Mouse (Mus musculus): ENCODE measurements around the gene Noxa1. TPM values are rescaled to one million over a fixed set of nuclear protein-coding genes. Genes with fewer than 3 reads are reported as not detected.

Gene Noxa1
- polyA plus RNA-seq, 1 experiment from 2014 or later, result 0.43 TPM

- H3K27ac ChIP-seq, result no peak overlapping the region
- no peaks in the 10 kb centered on the region for H3K36me3 ChIP-seq (ENCODE audit: insufficient read depth, low read length)
- TF ChIP-seq CTCF (IDR thresholded peaks at IDR 0.05; ENCODE audit: low read depth), result no peak
- H3K9me3 ChIP-seq (replicated peaks; ENCODE audit: low read length), result no peaks in the 10 kb centered on the region
- DNase-seq (ENCODE audit: low spot score) (no peak), ATAC-seq (replicated peaks; ENCODE audit: low FRiP score, low read depth) (no peak)
- H3K4me1 ChIP-seq (replicated peaks; ENCODE audit: insufficient read depth, low read length), result no peaks in the 10 kb centered on the region
- no peak overlapping the region for H3K4me2 ChIP-seq (ENCODE audit: low read length)
- H3K9ac ChIP-seq (ENCODE audit: low read depth, low read length), result no peak overlapping the region
- no peaks in the 10 kb centered on the region for H3K27me3 ChIP-seq (ENCODE audit: insufficient read depth, low read length)
- H3K4me3 ChIP-seq (replicated peaks; ENCODE audit: low read depth, low read length), result no peak overlapping the region
- WGBS, result 77% methylated on average over 2 of the region's 2 CpGs
Measured at GRCm38 (mm10) chr2:25087842-25088241, 7.1 kb downstream of the Noxa1 start.

DNA sequence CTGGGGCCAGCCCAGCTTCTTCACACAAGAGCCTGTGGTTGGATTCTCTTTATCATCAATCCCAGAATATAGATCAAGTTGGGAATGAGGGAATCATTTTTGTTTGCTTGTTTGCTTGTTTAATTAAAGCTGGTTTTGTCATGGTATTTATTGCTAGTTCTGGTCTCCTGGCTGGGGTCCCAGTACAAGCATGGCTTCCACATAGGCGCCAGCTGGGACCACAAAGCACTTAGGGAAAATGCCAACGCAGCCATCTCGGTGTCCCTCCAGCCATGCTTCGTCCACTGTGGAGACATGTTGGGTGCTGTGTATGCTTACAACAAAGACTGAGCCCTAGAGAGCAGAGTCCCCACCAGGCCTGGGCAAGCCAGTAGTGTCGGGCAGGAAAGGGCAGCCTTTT lies 9.4 kb downstream of the Noxa1 start:
- TF ChIP-seq CTCF (IDR thresholded peaks at IDR 0.05; ENCODE audit: low read depth), result no peak
- Histone ChIP-seq H3K4me1 (replicated peaks; ENCODE audit: insufficient read depth, low read length) (no peaks in the 10 kb centered on the region), H3K9ac (ENCODE audit: low read depth, low read length) (no peak overlapping the region), H3K9me3 (replicated peaks; ENCODE audit: low read length) (no peaks in the 10 kb centered on the region), H3K27me3 (ENCODE audit: insufficient read depth, low read length) (no peaks in the 10 kb centered on the region), H3K4me3 (replicated peaks; ENCODE audit: low read depth, low read length) (no peak overlapping the region), H3K36me3 (ENCODE audit: insufficient read depth, low read length) (no peaks in the 10 kb centered on the region), H3K27ac (no peak overlapping the region), H3K4me2 (ENCODE audit: low read length) (no peak overlapping the region)
- 93% methylated on average over 5 of the region's 5 CpGs for WGBS
- no peak for DNase-seq (ENCODE audit: low spot score)
- ATAC-seq (replicated peaks; ENCODE audit: low FRiP score, low read depth), result no peak

GRCm38 (mm10) chr2:25083697-25084096 lies 11.3 kb downstream of the Noxa1 start:
- DNase-seq (ENCODE audit: low spot score) (no peak), ATAC-seq (replicated peaks; ENCODE audit: low FRiP score, low read depth) (no peak)
- H3K9me3 ChIP-seq (replicated peaks; ENCODE audit: low read length), result no peaks in the 10 kb centered on the region
- no peak overlapping the region for H3K27ac ChIP-seq
- no peaks in the 10 kb centered on the region for H3K27me3 ChIP-seq (ENCODE audit: insufficient read depth, low read length)
- no peaks in the 10 kb centered on the region for H3K36me3 ChIP-seq (ENCODE audit: insufficient read depth, low read length)
- no peak for TF ChIP-seq CTCF (IDR thresholded peaks at IDR 0.05; ENCODE audit: low read depth)
- H3K4me1 ChIP-seq (replicated peaks; ENCODE audit: insufficient read depth, low read length), result no peaks in the 10 kb centered on the region
- H3K4me2 ChIP-seq (ENCODE audit: low read length), result no peak overlapping the region
- 90% methylated on average over 4 of the region's 4 CpGs for WGBS
- no peak overlapping the region for H3K9ac ChIP-seq (ENCODE audit: low read depth, low read length)
- H3K4me3 ChIP-seq (replicated peaks; ENCODE audit: low read depth, low read length), result no peak overlapping the region

DNA sequence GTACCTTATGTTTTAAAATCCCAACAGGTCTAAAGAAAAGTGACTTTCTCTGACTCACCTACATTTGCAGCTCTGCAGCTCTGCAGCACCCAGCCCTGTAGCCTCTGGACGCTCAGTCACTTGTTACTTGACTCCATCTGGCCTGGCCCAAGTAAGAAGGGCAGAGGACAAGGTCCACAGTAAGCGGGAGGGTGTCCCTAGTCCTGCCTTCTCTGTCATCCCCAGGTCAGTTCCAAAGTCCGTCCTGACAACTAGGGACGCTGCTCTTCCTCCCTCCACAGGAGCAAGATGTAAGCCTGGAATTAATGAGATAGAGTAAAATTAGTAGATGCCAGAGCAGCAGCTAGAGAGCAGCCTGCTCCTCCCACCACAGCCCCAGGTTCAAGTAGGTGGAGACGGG lies 14.9 kb downstream of the Noxa1 start, which contains the start of gene Entpd8:
Gene Entpd8 (plus strand): TSS at position 229 of the 400 bp plus-strand sequence.
- Histone ChIP-seq H3K27ac (peak within 1 kb of the TSS; percentile 63), H3K36me3 (ENCODE audit: insufficient read depth, low read length) (no peaks in the 10 kb centered on the region), H3K4me2 (ENCODE audit: low read length) (no peak within 1 kb of the TSS), H3K27me3 (ENCODE audit: insufficient read depth, low read length) (no peaks in the 10 kb centered on the region), H3K4me1 (replicated peaks; ENCODE audit: insufficient read depth, low read length) (no peaks in the 10 kb centered on the region), H3K9me3 (replicated peaks; ENCODE audit: low read length) (no peaks in the 10 kb centered on the region), H3K4me3 (replicated peaks; ENCODE audit: low read depth, low read length) (no peak within 1 kb of the TSS), H3K9ac (ENCODE audit: low read depth, low read length) (no peak within 1 kb of the TSS)
- ATAC-seq (replicated peaks; ENCODE audit: low FRiP score, low read depth), result peak; percentile 87
- TF ChIP-seq CTCF (IDR thresholded peaks at IDR 0.05; ENCODE audit: low read depth), result no peak
- DNase-seq (ENCODE audit: low spot score), result peak; percentile 19
- WGBS, result 39% methylated on average over 5 of the region's 5 CpGs

DNA sequence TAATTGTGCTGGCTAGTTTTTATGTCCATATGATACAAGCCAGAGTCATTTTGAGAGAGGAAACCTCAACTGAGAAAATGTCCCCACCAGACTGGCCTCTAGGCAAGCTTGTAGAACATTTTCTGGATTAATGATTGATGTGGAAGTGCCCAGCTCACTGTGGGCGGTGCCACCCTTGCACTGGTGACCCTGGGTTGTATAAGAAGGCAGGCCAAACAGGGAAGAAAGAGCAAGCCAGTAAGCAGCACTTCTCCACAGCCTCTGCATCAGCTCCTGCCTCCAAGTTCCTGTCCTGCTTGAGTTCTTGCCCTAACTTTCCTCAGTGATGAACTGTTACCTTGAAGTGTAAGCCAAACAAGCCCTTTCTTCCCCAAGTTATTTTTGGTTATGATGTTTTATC lies 16.0 kb downstream of the Noxa1 start:
- Histone ChIP-seq H3K9me3 (replicated peaks; ENCODE audit: low read length) (no peaks in the 10 kb centered on the region), H3K9ac (ENCODE audit: low read depth, low read length) (no peak overlapping the region), H3K27ac (peak overlapping the region; percentile 63), H3K4me1 (replicated peaks; ENCODE audit: insufficient read depth, low read length) (no peaks in the 10 kb centered on the region), H3K36me3 (ENCODE audit: insufficient read depth, low read length) (no peaks in the 10 kb centered on the region), H3K4me2 (ENCODE audit: low read length) (no peak overlapping the region), H3K4me3 (replicated peaks; ENCODE audit: low read depth, low read length) (no peak overlapping the region), H3K27me3 (ENCODE audit: insufficient read depth, low read length) (no peaks in the 10 kb centered on the region)
- 38% methylated on average over 1 of the region's 1 CpGs for WGBS
- no peak for TF ChIP-seq CTCF (IDR thresholded peaks at IDR 0.05; ENCODE audit: low read depth)
- no peak; the same call in 1 of the 2 replicates for ATAC-seq (replicated peaks; ENCODE audit: low FRiP score, low read depth)
- peak; percentile 52 for DNase-seq (ENCODE audit: low spot score)

DNA sequence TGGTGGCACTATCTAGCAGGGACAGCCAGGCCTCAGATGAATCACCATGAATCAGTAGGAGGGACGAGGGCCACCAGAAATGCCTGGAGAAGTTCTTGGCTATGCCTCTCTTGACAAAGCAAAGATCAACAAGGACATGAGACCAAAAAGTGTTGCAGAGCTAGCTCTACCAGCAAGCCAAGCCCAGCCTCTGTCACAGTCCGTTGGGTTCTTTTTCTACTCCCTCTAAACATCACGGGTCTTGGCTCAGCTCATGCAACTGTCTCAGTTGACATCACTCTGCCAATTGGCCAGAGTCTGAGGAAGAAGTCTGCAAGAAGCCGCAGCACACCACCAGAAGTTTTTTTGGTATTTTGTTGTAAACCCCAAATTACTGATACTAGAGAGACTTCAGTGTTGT lies 19.4 kb downstream of the Noxa1 start:
- DNase-seq (ENCODE audit: low spot score), result peak; percentile 70
- WGBS, result 30% methylated on average over 4 of the region's 4 CpGs
- ATAC-seq (replicated peaks; ENCODE audit: low FRiP score, low read depth), result peak; percentile 61

GRCm38 (mm10) chr2:25072398-25072797 lies 22.6 kb downstream of the Noxa1 start:
- Histone ChIP-seq H3K27me3 (ENCODE audit: insufficient read depth, low read length) (no peaks in the 10 kb centered on the region), H3K9me3 (replicated peaks; ENCODE audit: low read length) (no peaks in the 10 kb centered on the region), H3K27ac (no peak overlapping the region), H3K4me2 (ENCODE audit: low read length) (no peak overlapping the region), H3K36me3 (ENCODE audit: insufficient read depth, low read length) (no peaks in the 10 kb centered on the region), H3K4me1 (replicated peaks; ENCODE audit: insufficient read depth, low read length) (no peaks in the 10 kb centered on the region), H3K4me3 (replicated peaks; ENCODE audit: low read depth, low read length) (no peak overlapping the region), H3K9ac (ENCODE audit: low read depth, low read length) (no peak overlapping the region)
- ATAC-seq (replicated peaks; ENCODE audit: low FRiP score, low read depth), result no peak
- WGBS, result 87% methylated on average over 4 of the region's 4 CpGs
- TF ChIP-seq CTCF (IDR thresholded peaks at IDR 0.05; ENCODE audit: low read depth), result peak; percentile 23; the same call in 1 of the 2 replicates
- DNase-seq (ENCODE audit: low spot score), result no peak

More for the DNA sequence above, 19.4 kb downstream of the Noxa1 start:
- TF ChIP-seq CTCF (IDR thresholded peaks at IDR 0.05; ENCODE audit: low read depth), result no peak
- Histone ChIP-seq H3K4me1 (replicated peaks; ENCODE audit: insufficient read depth, low read length) (no peaks in the 10 kb centered on the region), H3K4me3 (replicated peaks; ENCODE audit: low read depth, low read length) (no peak overlapping the region), H3K27me3 (ENCODE audit: insufficient read depth, low read length) (no peaks in the 10 kb centered on the region), H3K9me3 (replicated peaks; ENCODE audit: low read length) (no peaks in the 10 kb centered on the region), H3K9ac (ENCODE audit: low read depth, low read length) (no peak overlapping the region), H3K4me2 (ENCODE audit: low read length) (no peak overlapping the region), H3K27ac (peak overlapping the region; percentile 66; the same call in 1 of the 2 replicates), H3K36me3 (ENCODE audit: insufficient read depth, low read length) (no peaks in the 10 kb centered on the region)
